Comparison of ENCODE assay signal across 18 mouse cellular contexts in genomic region chr13:34365226-34365625, GRCm38 (mm10). TPM values are rescaled to one million over a fixed set of nuclear protein-coding genes. Genes with fewer than 3 reads are reported as not detected.
DNase-seq lines count a peak whose midpoint lies in the region.
"Had no signal": no experiment of that assay in that cellular context is flagged by ENCODE, and none has a peak within 500 bp of the region (broad histone marks: within the 10 kb centered on the region; RNA-seq: fewer than 3 reads in every experiment).

No protein-coding gene starts in this region.

- peak; percentile 18 for DNase-seq in adrenal gland, postnatal 14 days
- no peak for DNase-seq in adrenal gland, postnatal 4 days (ENCODE audit: low spot score in 2 of 2)
- DNase-seq in ovary, postnatal 36 days (ENCODE audit: low spot score), result peak; percentile 9
- no peak for DNase-seq in ovary, postnatal 14 days (ENCODE audit: low spot score)
- DNase-seq in fibroblast of lung, adult 2 months (ENCODE audit: low read depth), result peak; percentile 58
- no peak for DNase-seq in retina, embryonic 14.5 days (ENCODE audit: low spot score)
- DNase-seq in neural tube, embryonic 10.5 days (ENCODE audit: extremely low spot score, low spot score), result no peak
- DNase-seq: cerebellum, adult 2 months; heart, adult 2 months; heart, postnatal 36 days; kidney, adult 9 months; kidney, postnatal 25 days; left cerebral cortex, postnatal 4 days; liver; lung, postnatal 10 days; midbrain, embryonic 14.5 days; right cerebral cortex, postnatal 4 days; thymus, postnatal 25 days had no signal

RNA-seq across cellular contexts. Expression of gene Slc22a23, which starts 20.2 kb away (rescaled TPM):
- total RNA-seq in adrenal gland, postnatal 14 days (2021), result 7.8 and 11.3 TPM in 2 replicates
- total RNA-seq in adrenal gland, postnatal 4 days (2021), result 1 to 10 TPM; 7.9 to 8.6 TPM

Comparison
In these comparisons a context has a peak if more than half of its experiments do, and no peak if none do; other contexts are left out.
1. DNase-seq: peak in adrenal gland, postnatal 14 days (single experiment), ovary, postnatal 36 days (single experiment) and fibroblast of lung, adult 2 months (single experiment); none in adrenal gland, postnatal 4 days (0 of 2), ovary, postnatal 14 days (single experiment), retina, embryonic 14.5 days (single experiment) and neural tube, embryonic 10.5 days (single experiment).